Mouse (Mus musculus) cerebellum, postnatal 36 days (tissue): ENCODE measurements at regions not wholly inside any gene's neighbourhood (a gene's known extent, or its start where the extent isn't known, plus 50 kb on each side); places are given as distances from the start of the nearest gene placed in this dataset.

ENCODE experiments used
- DNase-seq, 2 experiments: peaks; one replicate each; pipeline ENCODE4 v3.0.0; 2021 to 2022; ENCODE audit warnings: mixed read lengths in 2 of 2

DNA sequence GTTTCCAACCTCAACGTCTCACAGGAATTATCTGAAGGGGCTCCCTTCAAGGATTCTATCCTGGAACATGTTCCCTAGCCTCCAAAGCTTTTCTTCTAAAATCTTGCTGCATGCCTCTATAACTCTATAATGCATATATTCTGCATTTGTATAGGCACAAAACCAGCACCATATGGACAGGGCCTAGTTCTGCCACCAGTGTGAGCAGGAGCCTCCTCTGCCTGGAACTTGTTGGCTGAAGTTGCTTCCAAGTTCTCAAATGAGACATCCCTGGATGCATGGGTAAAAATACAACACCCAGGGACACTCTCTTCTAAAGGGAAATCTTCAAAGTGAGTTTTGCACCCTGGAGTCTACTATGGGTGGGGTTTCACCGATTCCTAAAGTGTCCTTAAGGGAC, 62.3 kb upstream of the Tenm4 start:
- DNase-seq: no peak

DNA sequence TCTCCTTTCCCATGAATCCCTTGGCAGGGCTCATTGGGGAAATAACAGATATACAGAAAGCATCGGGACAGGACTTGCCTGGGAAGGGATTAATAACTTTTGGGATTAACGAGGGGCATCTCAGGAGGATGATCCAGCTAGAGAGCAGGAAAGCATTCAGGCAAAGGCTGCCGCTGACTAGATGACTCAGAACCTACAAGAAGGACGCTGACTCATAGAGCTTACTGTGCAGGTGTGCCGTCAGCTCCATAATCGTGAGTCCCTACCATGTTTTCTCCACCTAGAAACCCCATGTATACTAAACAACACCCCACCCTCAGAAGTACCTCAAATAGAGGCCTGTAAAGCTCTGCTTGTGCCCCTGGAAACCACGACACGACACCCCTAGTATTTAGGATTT, 50.9 kb upstream of the Tenm4 start:
- DNase-seq: no peak
